Mouse (Mus musculus): Measurements from ENCODE around the gene Lclat1.
A peak's percentile ranks its signal among the peaks of the same experiment; 100 is the strongest.

The Lclat1 gene

DNA sequence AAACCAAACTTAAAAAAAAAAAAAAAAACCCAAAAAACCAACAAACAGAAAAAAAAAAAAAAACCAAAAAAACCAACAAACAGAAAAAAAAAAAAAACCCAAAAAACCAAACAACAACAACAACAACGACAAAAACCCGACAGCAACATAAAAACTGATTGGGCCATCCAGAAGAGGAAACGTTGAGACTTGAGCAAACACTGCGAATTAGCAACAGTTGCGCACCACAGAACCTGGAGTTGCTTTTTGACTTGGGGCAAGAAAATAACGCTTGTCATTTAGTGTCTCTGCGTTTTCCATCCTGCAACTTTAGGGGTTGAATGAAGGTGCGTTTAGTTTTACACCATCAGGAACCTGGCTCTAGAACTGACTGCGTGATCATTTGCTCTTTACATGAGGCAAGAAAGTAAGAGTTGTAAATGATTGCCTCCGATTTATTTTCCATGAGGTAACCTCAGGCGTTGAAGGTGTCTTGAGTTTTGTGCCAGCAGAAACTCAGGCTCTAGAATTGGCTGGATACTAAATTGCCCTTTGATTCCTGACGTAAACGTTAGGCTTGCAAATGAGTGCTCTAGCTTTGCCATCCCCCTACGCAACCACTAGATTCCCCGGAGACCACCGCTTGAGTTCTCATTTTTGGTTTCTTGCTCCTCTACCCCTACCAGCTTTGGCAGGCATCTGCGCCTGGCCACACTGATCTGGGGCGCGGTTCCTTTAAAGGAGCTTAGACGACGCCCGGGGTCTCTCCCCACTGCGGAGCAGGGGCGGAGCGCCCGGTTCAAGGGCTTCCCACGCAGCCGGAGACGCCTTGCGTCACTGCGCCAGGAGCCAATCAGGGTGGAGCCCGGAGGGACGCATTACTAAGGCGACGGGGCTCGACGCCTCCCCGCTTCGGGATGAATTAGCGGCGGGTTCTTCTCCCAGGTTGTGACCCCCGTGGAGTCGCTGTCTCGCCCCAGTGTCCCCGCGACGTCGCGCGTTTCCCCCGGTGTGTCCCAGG is at the start of gene Lclat1:
Gene Lclat1 (plus strand): TSS at position 828 of the 1,000 bp plus-strand sequence.
- DNase-seq (ENCODE audit: low spot score in 2 of 2): peak; percentile 91

DNA sequence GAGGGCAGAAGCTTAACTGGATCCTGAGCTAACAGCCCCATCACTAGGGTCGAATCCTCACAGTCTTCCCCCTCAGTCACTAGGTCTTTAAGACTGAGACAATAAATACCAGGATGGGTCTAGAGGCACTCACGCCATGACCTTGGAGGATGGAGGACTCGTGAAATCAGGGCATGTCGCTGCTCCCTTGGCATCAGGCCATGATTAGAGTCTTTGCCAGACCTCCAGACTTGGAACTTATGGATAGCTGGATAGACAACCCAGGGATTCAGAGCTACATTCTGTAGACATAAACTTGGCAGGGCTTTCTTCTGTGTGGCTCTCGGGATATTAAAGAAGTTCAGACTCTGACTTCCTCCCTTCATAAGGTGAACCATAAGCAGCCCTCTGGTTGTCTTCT is 49.5 kb upstream of the Lclat1 start:
- no peak for DNase-seq (ENCODE audit: low spot score in 2 of 2)

DNA sequence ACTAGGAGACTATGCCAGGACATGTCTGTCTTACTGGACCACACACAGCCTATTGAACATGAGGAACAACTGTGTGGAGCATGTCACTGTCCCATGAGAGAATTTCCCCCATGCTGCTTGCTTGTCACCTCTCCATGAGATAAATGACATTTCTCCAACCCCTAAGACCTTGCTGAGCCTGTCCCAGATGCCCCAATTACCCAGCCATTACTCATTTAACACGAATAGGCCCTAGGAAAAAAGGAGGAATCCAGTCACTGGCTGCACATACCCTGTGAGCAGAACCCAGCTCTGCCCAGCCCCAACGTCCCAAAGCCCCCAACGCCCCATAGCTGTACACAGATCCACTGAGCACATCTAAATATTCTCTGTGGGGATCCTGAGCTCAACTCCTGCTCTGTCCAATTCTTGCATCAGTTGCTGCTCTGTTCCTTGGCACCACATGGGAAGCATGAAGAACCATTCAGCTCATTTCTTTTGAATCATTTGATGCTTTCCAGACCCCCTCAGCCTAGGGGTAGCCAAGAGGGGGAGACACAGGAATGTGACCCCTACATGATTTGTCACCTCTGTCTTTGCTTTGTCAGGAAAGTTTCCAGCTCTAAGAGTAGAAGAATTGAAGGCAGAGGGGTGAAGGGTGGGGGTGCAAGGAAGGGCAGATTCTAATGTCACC is 47.4 kb upstream of the Lclat1 start:
- no peak for DNase-seq (ENCODE audit: low spot score in 2 of 2)

DNA sequence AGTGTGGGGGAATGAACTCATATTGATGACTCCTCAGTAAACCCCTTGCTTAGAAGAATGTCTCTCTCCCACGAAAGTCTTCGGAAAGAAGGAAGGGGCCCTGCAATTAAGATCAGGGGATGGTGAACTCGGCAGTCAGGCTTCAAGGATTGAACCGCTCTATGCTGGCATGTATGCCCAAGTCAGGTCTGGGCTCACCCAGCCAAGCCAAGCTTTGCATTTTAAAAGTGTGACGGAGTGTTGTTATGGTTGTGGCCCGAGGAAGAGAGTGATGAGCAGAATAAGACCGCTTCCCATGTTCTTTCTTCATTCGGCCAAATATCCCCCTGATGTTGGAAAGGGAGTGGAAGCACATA is 46.9 kb upstream of the Lclat1 start:
- DNase-seq (ENCODE audit: low spot score in 2 of 2): no peak

DNA sequence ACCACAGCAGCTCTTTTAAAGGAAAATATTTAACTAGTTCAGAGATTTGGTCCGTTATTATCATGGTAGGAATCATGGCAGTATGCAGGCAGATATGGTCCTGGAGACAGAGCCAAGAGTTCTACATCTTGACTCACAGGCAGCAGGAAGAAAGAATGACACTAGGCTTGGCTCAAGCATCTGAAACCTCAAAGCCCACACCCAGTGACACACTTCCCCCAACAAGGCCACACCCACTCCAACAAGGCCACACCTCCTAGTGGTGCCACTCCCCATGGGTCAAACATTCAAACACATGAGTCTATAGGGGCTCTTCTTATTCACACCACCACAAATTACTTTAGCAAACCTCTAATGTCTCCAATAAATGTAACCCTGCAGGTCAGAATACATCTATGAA is 45.1 kb upstream of the Lclat1 start:
- DNase-seq (ENCODE audit: low spot score in 2 of 2): no peak

DNA sequence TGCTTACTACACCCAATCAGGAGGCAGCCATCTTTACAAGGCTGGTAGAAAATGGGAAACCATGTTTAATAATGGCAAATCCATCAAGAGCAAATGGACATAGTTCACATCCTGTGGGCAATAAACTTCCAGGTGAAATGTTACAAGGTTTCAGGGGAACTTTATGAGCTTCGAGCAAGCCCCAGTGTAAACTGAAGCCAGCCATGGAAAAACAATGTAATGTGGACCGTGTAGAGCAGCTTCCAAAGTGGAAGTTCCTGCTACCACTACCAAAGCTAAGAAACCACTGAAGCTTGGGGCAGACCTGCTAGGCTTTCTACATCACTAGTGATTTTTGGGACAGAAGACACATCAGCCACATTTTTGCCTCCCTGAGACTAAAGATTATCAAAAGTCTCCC is 44.5 kb upstream of the Lclat1 start:
- no peak for DNase-seq (ENCODE audit: low spot score in 2 of 2)

DNA sequence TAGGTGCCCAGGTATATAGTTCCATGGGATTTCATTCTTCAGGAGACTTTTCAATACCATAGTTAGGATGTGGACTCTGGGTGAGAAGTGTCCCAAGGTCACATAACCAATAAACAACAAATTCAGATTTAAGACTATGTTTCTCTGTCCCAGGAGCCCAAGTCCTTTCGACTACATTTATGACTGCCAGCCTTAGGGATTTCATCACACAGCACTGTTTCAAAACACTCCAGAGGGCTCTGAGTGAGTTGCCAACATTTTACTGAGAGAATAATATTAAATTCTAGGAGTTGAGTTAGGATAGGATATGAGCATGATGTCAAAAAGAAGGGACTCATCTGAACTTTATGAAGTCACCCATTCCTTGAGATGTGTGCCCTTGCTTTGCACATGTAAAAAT is 44.0 kb upstream of the Lclat1 start:
- no peak for DNase-seq (ENCODE audit: low spot score in 2 of 2)

DNA sequence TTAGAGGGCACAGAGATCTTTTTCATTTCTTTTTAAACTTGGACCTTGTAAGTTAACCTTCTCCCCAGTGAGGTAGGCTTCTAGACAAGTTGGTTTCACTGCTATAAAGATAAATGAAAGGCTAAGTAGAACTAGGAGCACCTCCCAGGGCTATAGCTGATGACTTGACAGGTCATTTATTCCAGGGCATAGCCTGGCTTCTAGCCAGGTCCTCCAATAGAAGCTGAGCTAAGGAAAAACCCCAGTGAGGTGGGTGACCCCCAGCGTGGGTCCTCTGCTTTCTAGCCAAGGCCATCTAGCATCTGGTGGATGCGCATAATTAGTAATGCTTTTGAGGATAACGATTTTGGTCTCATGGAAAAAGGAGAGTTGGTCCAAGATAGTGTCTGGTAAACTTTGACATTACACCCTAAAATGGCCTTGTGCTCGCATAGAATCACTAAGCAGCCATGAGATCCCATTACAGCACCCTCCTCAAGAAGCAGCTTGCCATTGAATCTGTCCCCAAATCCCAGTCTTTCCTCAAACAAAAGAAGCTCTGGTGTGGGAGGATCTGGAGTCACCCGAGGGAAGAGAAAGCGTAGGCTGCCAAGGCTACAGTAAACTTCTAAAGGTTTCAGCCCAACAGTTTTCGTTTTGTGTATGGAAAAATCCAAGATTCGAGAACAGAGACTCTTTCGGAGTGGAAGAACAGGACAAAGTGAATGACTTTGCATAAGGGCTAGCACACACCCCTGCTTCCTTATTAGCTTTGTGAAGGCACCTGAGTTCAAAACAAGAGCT is 41.2 kb upstream of the Lclat1 start:
- DNase-seq (ENCODE audit: low spot score in 2 of 2): no peak

DNA sequence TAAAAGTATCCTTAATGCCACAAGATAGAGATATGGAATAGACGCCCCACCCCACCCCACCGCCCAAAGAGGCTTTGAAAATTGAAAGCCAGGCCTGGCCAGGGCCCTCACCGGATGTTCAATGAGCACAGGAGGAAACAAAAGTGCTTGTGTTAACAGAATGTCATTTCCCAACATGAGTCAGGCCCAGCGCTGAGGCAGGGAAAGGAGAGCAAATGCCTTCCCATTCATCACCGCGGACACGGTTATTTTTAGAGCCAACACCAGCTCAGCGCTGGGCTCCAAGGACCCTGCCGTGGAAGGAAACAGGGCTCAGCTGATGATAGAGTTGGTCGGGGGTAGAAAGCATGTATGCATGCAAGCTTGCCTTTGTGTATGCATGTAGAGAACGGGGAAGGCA is 40.4 kb upstream of the Lclat1 start:
- DNase-seq (ENCODE audit: low spot score in 2 of 2): no peak

DNA sequence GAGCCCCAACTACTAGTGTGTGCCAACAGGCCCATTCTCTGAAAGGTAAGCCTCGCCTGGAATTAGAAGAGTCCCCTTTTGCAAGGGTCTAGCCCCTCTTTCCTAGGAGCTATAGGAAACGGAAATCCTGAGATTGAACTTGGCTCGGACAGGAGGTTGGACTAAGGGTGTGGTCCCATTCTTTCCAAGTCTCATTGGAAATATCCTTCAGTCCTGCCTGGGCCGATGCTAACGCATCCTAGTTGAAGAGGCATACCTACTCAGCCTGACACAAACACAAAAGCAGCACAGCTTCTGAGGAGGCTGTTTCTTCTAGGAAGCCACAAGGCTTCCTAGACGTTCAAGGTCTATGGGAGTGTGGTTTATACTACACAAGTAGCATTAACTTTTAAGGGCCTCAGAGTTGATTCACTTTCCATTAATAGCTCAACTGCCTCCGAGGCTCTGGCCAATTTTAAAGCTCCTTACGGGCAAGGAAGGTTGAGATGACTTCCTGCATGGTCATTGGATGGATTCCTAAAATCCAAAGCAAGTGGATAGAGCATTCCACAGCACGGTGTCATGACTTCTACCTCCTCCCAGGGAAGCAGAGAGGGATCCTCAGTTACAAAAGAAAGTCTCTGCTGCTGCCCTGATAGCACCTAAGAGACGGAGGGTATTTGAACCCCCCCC is 39.3 kb upstream of the Lclat1 start:
- no peak for DNase-seq (ENCODE audit: low spot score in 2 of 2)

DNA sequence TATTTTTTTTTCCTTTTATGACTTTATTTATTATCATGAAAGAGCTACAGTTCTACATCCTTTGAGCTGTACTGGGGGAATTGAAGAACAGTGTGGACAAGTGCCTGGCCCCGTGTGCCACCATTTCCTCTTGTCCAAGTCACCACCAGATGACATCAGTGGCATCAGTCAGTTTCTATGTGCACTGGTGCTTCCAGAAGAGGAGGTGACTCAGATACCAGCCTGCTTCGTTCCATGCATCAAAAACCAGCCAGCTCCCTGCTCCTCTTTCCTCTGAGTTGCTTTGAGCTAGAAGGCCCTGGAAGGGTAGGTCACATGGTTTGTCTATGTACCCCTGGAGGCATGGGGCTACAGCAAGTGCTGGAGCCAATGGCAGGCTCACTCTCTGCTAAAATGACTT is 37.3 kb upstream of the Lclat1 start:
- no peak for DNase-seq (ENCODE audit: low spot score in 2 of 2)

DNA sequence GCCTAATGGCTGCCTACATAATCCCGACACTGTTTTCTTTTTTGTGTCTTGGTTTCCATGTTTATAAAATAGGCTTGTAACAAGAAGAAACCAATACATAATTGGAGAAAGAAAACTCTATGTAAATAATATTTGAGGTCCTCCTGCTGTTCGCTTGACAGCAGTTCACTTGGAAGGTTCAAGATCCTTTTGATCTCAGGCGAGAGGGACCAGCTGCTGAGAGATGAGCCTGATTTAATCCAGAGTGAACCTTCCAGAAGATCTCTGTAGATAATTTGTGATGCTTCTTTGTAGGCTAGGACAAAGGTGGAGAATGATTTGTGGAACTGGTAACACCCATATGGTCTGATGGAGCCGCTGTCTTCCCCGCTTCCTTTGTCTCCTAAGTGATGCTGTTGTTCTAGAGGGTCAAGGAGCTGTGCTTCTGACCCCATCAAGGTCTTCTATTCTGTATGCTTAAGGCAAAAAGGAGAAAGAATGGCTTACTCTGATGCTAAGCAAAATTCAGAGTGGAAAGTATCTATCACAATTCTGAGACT is 36.0 kb upstream of the Lclat1 start:
- DNase-seq (ENCODE audit: low spot score in 2 of 2): no peak

DNA sequence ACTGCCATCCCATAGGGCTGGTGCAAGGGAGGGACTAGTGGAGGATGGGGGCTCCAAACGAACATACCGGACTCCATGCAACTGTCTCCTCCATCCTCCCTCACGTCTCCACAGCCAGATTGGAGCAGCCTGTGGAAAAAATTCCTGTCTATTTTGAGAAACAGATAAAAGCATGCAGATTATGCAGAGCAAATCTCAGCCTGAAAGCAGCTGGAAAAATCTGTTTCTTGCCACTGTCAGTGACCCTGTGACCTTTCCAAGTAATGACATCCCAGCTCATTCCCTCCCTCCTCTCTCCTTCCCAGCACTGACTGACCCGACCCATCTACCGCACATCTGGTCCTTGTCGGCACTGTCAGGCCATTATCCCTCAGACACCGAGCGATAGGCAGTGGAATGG is 35.5 kb upstream of the Lclat1 start:
- DNase-seq (ENCODE audit: low spot score in 2 of 2): no peak

DNA sequence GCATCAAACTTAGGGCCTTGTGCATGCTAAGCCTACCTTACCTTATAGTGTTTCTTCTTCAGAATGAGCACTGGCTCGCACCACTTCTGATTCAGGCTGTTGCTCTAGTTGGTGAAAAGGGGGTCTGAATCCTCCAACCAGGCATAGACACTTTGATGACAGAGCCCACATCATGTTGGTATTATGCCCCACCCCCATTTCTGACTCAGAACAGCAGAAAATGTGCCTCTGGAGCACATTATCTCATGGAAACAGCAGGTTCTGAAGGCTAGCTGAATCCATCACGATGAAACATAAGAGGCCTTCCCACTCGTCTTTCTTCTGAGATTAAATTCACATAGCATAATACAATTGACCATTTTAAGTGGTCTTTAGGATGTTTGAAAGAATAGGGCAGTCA is 33.2 kb upstream of the Lclat1 start:
- DNase-seq (ENCODE audit: low spot score in 2 of 2): no peak

DNA sequence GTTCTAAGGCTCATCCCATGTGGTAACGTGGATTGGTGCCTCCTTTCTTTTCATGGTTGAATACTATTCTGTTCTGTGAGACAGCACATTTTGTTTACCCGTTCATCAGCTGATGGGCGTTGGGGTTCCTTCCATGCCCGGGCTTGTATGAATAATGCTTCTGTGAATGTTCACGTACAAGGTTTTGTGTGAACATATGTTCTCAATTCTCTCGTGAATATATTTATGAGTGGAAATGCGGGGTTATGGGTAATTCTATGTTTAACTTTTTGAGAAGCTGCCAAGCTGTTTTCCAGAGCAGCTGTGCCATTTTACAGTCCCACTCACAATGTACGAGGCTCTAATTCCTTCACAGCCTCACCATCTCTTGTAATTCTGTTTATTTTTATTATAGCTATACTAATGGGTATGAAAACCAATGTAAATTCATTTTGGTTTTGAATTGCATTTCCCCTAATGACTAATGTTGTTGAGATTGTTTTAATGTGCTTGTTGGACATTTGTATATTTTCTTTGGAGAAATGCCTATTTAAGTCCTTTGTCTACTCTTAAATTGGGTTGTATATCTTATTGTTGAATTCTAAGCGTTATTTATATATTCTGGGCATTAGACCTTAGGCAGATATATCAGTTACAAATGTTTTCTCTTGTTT is 32.4 kb upstream of the Lclat1 start:
- peak in 1 of 2 experiments; percentile 13 for DNase-seq (ENCODE audit: low spot score in 2 of 2)

DNA sequence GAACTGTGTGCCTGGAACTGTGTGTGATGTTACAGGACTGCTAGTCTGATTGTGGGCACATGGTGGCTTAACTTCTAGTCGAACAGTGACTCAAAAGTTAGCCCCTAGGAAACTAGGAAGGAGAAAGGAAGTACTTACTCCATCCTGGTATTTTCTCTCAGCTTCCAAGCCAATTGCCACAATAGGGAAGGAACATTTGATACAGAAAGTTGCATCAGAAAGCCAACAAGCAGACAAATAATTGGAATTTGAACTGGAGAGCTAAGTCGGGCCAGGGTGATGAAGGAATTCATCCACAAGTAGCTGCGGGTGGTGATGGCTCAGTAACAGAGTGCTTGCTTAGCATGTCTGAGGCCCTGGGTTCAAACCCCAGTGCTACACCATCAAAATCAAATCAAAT is 30.1 kb upstream of the Lclat1 start:
- DNase-seq (ENCODE audit: low spot score in 2 of 2): no peak

DNA sequence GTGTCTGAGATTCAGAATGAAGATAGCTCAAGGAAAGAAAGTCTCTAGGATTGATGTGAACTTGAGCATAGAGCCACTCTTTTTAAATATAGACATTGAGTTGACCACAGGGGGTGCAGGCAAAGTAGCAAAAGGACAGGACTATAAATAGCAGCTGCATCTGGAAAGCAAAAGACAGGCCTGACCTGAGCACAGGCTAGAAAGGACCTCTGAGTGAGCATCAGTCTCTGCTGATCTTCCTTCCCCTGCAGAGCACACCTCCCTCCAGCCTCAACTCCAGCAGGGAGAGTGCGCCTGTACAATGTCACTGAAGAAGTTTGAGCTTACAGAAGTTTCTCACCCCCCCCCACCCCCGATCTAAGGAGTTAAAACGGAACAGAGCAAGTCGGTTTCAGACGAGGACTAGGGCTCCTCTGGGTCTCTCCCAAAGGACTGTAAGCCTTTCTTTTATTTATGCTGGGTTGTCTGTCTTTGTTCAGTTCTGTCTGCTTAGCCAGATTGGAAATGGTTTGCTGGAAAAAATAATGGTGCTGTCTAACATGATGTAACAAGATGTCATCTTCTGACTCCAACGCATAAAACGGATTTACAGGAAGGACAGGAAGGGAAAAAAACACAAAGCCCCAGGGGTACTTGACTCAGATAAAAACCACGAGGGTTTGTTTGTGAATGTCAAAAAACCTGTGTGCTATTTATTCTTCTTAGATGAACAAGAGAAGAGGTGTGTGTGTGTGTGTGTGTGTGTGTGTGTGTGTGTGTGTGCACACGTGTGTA is 26.2 kb upstream of the Lclat1 start:
- no peak for DNase-seq (ENCODE audit: low spot score in 2 of 2)

DNA sequence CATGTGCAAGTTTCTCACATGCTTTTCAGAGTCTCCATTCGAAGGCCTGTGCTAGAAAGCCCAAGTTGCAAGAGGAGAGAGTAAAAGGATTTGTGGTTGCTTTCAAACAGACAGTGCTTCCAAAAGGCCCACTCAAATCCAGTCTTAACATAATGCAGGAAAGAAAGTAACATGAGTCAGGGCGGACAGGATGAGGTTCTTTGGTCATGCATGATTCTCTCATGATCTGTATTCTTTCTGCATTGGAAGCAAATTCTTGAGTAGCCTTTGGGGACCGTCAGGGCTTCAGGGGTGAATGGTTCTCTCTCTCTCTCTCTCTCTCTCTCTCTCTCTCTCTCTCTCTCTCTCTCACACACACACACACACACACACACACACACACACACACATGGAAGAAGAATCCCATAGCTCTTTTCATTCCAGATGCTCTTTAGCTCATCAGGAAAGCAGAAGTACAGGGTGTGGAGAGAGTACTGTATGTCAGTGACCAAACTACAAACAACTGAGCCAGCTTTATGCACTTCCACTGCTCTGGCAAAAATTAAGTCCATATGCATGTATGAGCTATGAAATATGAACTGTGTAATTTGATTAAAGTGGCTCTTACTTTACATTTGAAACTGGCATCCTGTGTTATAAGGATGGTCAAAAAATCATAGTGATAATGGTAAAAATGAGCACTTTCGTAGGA is 25.1 kb upstream of the Lclat1 start:
- no peak for DNase-seq (ENCODE audit: low spot score in 2 of 2)

DNA sequence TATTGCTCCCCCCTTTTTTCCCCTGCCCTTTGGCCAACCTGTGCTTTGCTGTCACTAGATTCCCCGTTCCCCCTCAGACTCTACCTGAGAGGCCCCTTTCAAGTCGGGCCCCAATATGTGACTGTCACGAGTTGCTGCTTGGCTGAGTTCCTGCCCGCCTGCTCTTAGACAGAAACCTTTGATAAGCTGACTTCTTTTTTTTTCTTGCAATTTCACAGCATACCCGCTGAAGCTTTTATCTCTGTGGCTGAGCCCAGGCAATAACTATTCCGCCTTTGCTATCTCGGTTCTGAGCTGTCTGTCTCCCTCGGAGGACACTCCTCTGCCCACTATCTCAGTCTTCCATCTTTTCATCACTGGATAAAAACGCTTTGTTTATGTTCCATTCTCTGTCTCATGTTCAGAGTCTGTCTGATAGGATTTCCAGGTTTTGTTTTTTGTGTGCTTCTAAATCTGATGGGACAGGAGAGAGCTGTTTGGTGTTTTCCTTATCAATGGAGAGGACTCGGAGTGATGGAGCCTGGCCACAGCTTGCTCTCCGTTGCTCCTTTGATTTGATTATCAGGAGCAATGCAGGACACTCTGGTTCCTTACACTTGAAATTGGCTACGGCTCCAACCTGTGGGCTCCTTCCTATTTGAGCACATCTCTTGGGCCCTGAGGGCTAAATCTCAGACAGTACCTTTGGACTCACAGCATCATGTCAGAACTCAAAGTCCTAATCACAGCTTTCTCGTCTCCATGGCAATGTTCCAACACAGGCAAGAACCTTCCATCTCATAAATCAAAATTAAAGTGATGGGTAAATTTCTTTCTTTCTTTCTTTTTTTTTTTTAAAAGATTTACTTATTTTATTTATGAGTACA is 20.5 kb upstream of the Lclat1 start:
- DNase-seq (ENCODE audit: low spot score in 2 of 2): no peak
